Mouse (Mus musculus) midbrain, embryonic 16.5 days (tissue): ENCODE measurements around the gene Pars2. TPM values are rescaled to one million over a fixed set of nuclear protein-coding genes. Genes with fewer than 3 reads are reported as not detected.

Experiments used
- ATAC-seq: fragments of 200-750 bp; cut with Nextera tagmentation; 2 replicates; pipeline ENCODE4 v1.8.0; 2017; ENCODE audit warnings: moderate TSS enrichment
- H3K27ac ChIP-seq: fragments of 300-500 bp; sonication (generic); 2 replicates; pipeline ENCODE4 v1.5.1; 2014; ENCODE audit warnings: mild to moderate bottlenecking, low read length, mixed read lengths
- H3K27me3 ChIP-seq: fragments of 300-500 bp; sonication (generic); 2 replicates; pipeline ENCODE4 v1.6.1; 2014; ENCODE audit warnings: low read depth, low read length, mixed read lengths; ENCODE audit not compliant: control insufficient read depth, insufficient read depth
- H3K36me3 ChIP-seq: fragments of 300-500 bp; sonication (generic); 2 replicates; pipeline ENCODE4 v1.6.1; 2014; ENCODE audit warnings: mild to moderate bottlenecking, low read length, moderate library complexity, mixed read lengths; ENCODE audit not compliant: control insufficient read depth, insufficient read depth
- H3K4me1 ChIP-seq: fragments of 300-500 bp; sonication (generic); 2 replicates; pipeline ENCODE4 v1.6.1; 2014; ENCODE audit warnings: mild to moderate bottlenecking, low read length, mixed read lengths; ENCODE audit not compliant: control insufficient read depth, insufficient read depth
- H3K4me2 ChIP-seq: fragments of 300-500 bp; sonication (generic); 2 replicates; pipeline ENCODE4 v1.6.1; 2014; ENCODE audit warnings: mild to moderate bottlenecking, low read length, mixed read lengths
- H3K4me3 ChIP-seq: fragments of 300-500 bp; sonication (generic); 2 replicates; pipeline ENCODE4 v1.5.1; 2014; ENCODE audit warnings: low read depth, mild to moderate bottlenecking, low read length, moderate library complexity, mixed read lengths
- H3K9ac ChIP-seq: fragments of 300-500 bp; sonication (generic); 2 replicates; pipeline ENCODE4 v1.6.1; 2014; ENCODE audit warnings: low read depth, low read length, mixed read lengths
- H3K9me3 ChIP-seq: fragments of 300-500 bp; sonication (generic); replicated peaks from 2 replicates; pipeline ENCODE4 v1.6.1; 2014; ENCODE audit warnings: mild to moderate bottlenecking, low read length, mixed read lengths; ENCODE audit not compliant: control insufficient read depth, poor library complexity, severe bottlenecking
- WGBS: fragments of 180-500 bp; shearing (Covaris S2); extraction: QIAGEN DNeasy Blood & Tissue Kit; methylation state at CpG from one replicate; pipeline ENCODE4 v1.1.7; 2014; 5-methylcytosine and 5-hydroxymethylcytosine counted together
- polyA plus RNA-seq: library from polyadenylated mRNA; unstranded; fragments of >200 nt; fragmentation: Nextera tagmentation; extraction: Ambion mirVana; gene quantifications from 2 replicates; pipeline ENCODE4 v1.2.1, GENCODE M21; 2015

Gene Pars2
- polyA plus RNA-seq, 1 experiment from 2014 or later, result 9.9 TPM

DNA sequence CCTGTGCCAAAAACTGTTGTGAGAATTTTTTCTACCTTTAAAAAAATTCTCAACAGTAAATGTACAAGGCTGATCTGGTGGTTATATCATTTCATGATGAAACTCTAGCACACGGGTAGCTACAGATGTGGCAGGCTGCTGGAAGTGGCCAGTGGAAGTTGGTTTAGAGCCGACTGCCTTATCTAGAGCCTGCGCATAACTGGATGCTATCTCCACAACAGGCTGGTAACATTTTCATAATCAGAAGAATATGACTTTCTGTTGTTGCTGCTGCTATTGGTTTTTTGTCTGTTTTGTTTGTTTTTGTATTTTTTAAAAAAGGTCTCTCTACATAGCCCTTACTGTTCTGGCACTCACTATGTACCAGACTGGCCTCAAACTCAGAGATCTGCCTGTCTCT, 1.7 kb downstream of the Pars2 start:
- no peak overlapping the region for H3K9ac ChIP-seq
- 97% methylated on average over 3 of the region's 3 CpGs for WGBS
- H3K27me3 ChIP-seq, result peaks cover 10% of the 10 kb centered on the region
- no peaks in the 10 kb centered on the region for H3K9me3 ChIP-seq
- H3K4me3 ChIP-seq, result no peak overlapping the region
- 0 out of 2 replicates have a peak, but pooled peaks cover 3% of the 10 kb centered on the region for H3K36me3 ChIP-seq
- no peak for ATAC-seq
- no peak overlapping the region for H3K4me2 ChIP-seq
- H3K4me1 ChIP-seq, result peaks cover 7% of the 10 kb centered on the region
- H3K27ac ChIP-seq, result no peak overlapping the region

DNA sequence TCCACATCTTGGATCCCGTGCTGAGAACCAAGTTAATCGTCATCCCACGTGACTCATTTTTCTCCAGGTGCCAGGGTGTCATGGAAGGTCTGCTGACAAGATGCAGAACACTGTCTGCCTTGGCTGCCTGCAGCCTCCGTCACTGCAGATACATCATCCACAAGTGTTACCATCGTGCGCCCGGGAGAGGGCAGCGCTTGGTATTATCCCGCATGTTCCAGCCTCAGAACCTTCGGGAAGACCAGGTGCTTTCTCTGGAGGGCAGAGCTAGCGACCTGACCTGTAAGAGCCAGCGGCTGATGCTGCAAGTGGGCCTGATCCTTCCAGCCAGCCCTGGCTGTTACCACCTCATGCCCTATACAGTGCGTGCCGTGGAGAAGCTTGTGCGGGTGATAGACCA, 2.2 kb downstream of the Pars2 start:
- Histone ChIP-seq H3K27me3 (peaks cover 10% of the 10 kb centered on the region), H3K36me3 (0 out of 2 replicates have a peak, but pooled peaks cover 3% of the 10 kb centered on the region)

DNA sequence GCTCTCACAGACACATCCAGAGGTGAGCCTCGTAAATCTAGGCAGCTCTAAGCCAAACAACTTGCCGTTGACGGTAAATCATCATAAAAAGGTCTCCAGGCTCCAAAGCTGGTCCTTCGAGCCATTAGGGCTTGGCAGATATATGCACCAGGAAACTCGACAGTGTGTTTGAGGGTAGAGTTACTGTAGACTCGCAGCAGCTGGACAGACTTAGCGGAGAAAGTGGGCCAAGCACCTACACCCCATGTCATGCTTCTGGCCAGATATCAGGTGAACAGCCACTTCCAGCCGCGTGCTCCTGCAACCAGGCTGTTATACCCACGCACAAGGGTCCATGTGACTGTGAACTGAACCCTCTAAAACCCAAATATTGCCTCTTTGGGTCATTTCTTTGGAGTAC, 4.8 kb downstream of the Pars2 start:
- 92% methylated on average over 10 of the region's 10 CpGs for WGBS
- H3K4me1 ChIP-seq, result peaks cover 7% of the 10 kb centered on the region
- no peak overlapping the region for H3K9ac ChIP-seq
- no peak overlapping the region for H3K4me3 ChIP-seq
- no peak overlapping the region for H3K27ac ChIP-seq
- H3K9me3 ChIP-seq, result no peaks in the 10 kb centered on the region
- no peak for ATAC-seq
- H3K27me3 ChIP-seq, result no peaks in the 10 kb centered on the region
- 0 out of 2 replicates have a peak, but pooled peaks cover 3% of the 10 kb centered on the region for H3K36me3 ChIP-seq
- H3K4me2 ChIP-seq, result no peak overlapping the region

More for the DNA sequence above, 2.2 kb downstream of the Pars2 start:
- H3K27ac ChIP-seq, result no peak overlapping the region
- ATAC-seq, result no peak
- peaks cover 7% of the 10 kb centered on the region for H3K4me1 ChIP-seq
- WGBS, result 96% methylated on average over 15 of the region's 15 CpGs
- H3K9me3 ChIP-seq, result no peaks in the 10 kb centered on the region
- H3K4me3 ChIP-seq, result no peak overlapping the region
- H3K9ac ChIP-seq, result no peak overlapping the region
- no peak overlapping the region for H3K4me2 ChIP-seq

DNA sequence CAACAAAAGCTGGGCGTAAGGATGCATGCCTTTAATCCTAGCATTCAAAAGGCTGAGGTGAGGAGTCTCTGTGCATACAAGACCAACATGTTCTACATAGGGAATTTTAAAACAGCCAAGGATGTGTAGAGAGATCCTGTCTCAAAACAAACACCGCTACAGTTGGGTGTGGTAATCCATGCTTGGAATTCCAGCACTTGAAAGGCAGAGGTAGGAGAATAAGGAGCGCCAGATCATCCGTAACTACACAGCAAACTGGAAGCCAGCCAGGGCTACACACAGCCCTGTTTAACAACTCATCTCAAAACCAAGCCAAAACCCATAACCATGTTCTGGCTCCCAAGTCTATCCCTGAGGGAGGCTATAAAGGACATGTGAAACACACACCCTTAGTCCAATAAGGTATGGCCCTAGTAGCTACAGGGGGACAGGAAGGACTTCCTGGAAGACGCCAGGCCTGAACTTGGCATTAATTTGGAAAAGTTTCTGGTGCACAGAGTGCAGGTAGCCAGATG, 13.1 kb downstream of the Pars2 start:
- no peak for ATAC-seq
- Histone ChIP-seq H3K27ac (no peak overlapping the region), H3K36me3 (peaks cover 36% of the 10 kb centered on the region), H3K9me3 (no peaks in the 10 kb centered on the region), H3K9ac (no peak overlapping the region), H3K4me1 (no peaks in the 10 kb centered on the region), H3K4me2 (no peak overlapping the region), H3K27me3 (no peaks in the 10 kb centered on the region), H3K4me3 (no peak overlapping the region)
- 94% methylated on average over 5 of the region's 5 CpGs for WGBS

DNA sequence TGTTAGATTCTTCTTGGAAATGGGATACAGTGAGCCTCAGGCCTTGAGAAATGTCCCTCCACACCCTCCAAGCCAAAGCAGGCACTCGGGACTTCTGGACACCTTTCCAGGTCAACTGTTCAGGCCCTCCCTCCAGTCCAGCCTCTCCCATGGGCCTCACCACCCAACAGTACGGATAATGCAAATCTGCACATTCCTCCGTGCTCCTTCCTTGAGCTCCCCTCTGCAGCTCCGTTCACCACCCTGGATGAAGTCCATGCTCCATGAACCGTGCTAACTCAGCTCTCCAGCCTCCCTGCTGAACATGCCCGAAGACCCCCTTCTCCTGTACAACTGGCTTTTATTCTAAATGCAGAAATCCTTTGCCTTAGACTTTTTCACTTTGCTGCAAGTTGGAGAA, 13.8 kb downstream of the Pars2 start:
- Histone ChIP-seq H3K4me2 (no peak overlapping the region), H3K4me3 (no peak overlapping the region), H3K9me3 (no peaks in the 10 kb centered on the region), H3K27ac (no peak overlapping the region), H3K36me3 (peaks cover 40% of the 10 kb centered on the region), H3K9ac (no peak overlapping the region), H3K4me1 (no peaks in the 10 kb centered on the region), H3K27me3 (no peaks in the 10 kb centered on the region)
- ATAC-seq, result no peak
- 88% methylated on average over 6 of the region's 6 CpGs for WGBS

DNA sequence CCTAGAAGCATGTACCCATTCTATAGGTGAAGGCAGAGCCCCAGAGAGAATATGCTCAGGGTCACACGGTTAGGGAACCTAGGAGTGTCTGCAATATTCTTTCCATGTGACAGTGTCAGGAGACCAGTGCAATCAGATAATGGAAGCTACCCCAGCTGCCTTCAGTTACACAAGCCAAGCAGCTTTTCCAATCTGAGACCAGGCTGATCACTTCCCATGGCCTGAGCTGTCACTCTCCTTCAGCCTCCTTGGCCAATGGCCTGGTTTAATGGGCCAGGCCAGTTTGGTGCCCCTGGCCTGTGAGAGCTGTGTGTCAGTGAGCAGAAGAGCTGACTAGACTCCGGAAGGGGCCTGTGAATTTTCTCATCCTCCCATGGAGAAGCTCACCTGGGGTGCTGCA, 14.4 kb downstream of the Pars2 start:
- ATAC-seq, result no peak
- Histone ChIP-seq H3K27ac (no peak overlapping the region), H3K27me3 (no peaks in the 10 kb centered on the region), H3K4me3 (no peak overlapping the region), H3K4me1 (no peaks in the 10 kb centered on the region), H3K9ac (no peak overlapping the region), H3K4me2 (no peak overlapping the region), H3K36me3 (peaks cover 45% of the 10 kb centered on the region), H3K9me3 (no peaks in the 10 kb centered on the region)
- 94% methylated on average over 2 of the region's 2 CpGs for WGBS

GRCm38 (mm10) chr4:106665673-106666072, 14.8 kb downstream of the Pars2 start:
- ATAC-seq, result no peak
- Histone ChIP-seq H3K27me3 (no peaks in the 10 kb centered on the region), H3K4me1 (no peaks in the 10 kb centered on the region), H3K27ac (no peak overlapping the region), H3K4me2 (no peak overlapping the region), H3K4me3 (no peak overlapping the region), H3K36me3 (peaks cover 49% of the 10 kb centered on the region), H3K9me3 (no peaks in the 10 kb centered on the region), H3K9ac (no peak overlapping the region)
- WGBS, result 97% methylated on average over 10 of the region's 10 CpGs

GRCm38 (mm10) chr4:106666546-106666945, 15.7 kb downstream of the Pars2 start:
- no peak overlapping the region for H3K4me3 ChIP-seq
- H3K9me3 ChIP-seq, result no peaks in the 10 kb centered on the region
- ATAC-seq, result no peak
- no peak overlapping the region for H3K4me2 ChIP-seq
- 93% methylated on average over 2 of the region's 2 CpGs for WGBS
- peaks cover 47% of the 10 kb centered on the region for H3K36me3 ChIP-seq
- no peak overlapping the region for H3K27ac ChIP-seq
- no peaks in the 10 kb centered on the region for H3K4me1 ChIP-seq
- H3K9ac ChIP-seq, result no peak overlapping the region
- H3K27me3 ChIP-seq, result no peaks in the 10 kb centered on the region

GRCm38 (mm10) chr4:106676749-106677148, 25.9 kb downstream of the Pars2 start:
- peaks cover 7% of the 10 kb centered on the region for H3K4me1 ChIP-seq
- H3K9ac ChIP-seq, result no peak overlapping the region
- no peak overlapping the region for H3K4me3 ChIP-seq
- H3K4me2 ChIP-seq, result no peak overlapping the region
- H3K27ac ChIP-seq, result no peak overlapping the region
- H3K36me3 ChIP-seq, result peaks cover 15% of the 10 kb centered on the region
- 94% methylated on average over 5 of the region's 5 CpGs for WGBS
- H3K9me3 ChIP-seq, result no peaks in the 10 kb centered on the region
- ATAC-seq, result no peak
- no peaks in the 10 kb centered on the region for H3K27me3 ChIP-seq
